Mouse (Mus musculus) heart, postnatal 0 days (tissue): ENCODE results near the gene 1700037C18Rik. TPM values are rescaled to one million over a fixed set of nuclear protein-coding genes. Genes with fewer than 3 reads are reported as not detected.

Experiments used
- ATAC-seq: fragments of 200-750 bp; cut with Nextera tagmentation; 2 replicates; pipeline ENCODE4 v1.8.0; 2017; ENCODE audit warnings: low read depth, moderate number of reproducible peaks, moderate library complexity; ENCODE audit not compliant: insufficient read depth
- DNase-seq: peaks from one replicate; pipeline ENCODE4 v3.0.0-alpha.2; 2016; ENCODE audit warnings: low spot score
- H3K27ac ChIP-seq: fragments of 300-500 bp; sonication (generic); 2 replicates; pipeline ENCODE4 v1.5.1; 2014; ENCODE audit warnings: low read depth, mild to moderate bottlenecking
- H3K27me3 ChIP-seq: fragments of 300-500 bp; sonication (generic); 2 replicates; pipeline ENCODE4 v1.6.1; 2014; ENCODE audit warnings: low read length, mixed read lengths; ENCODE audit not compliant: control insufficient read depth, insufficient read depth
- H3K36me3 ChIP-seq: fragments of 300-500 bp; sonication (generic); replicated peaks from 2 replicates; pipeline ENCODE4 v1.6.1; 2014; ENCODE audit warnings: low read length, mixed read lengths; ENCODE audit not compliant: control insufficient read depth, insufficient read depth
- H3K4me1 ChIP-seq: fragments of 300-500 bp; sonication (generic); 2 replicates; pipeline ENCODE4 v1.6.1; 2014; ENCODE audit warnings: antibody characterized with exemption; ENCODE audit not compliant: control insufficient read depth, insufficient read depth
- H3K4me2 ChIP-seq: fragments of 300-500 bp; sonication (generic); 2 replicates; pipeline ENCODE4 v1.6.1; 2014; ENCODE audit warnings: low read depth, mild to moderate bottlenecking, low read length, moderate library complexity
- H3K4me3 ChIP-seq: fragments of 300-500 bp; sonication (generic); 2 replicates; pipeline ENCODE4 v1.5.1; 2014; ENCODE audit warnings: low read depth, low read length
- H3K9ac ChIP-seq: fragments of 300-500 bp; sonication (generic); replicated peaks from 2 replicates; pipeline ENCODE4 v1.6.1; 2014; ENCODE audit warnings: low read depth, low read length, mixed read lengths
- H3K9me3 ChIP-seq: fragments of 300-500 bp; sonication (generic); replicated peaks from 2 replicates; pipeline ENCODE4 v1.6.1; 2016; ENCODE audit warnings: low read length; ENCODE audit not compliant: control insufficient read depth
- CTCF ChIP-seq: IDR thresholded peaks from 2 replicates; pipeline ENCODE4 v1.5.1; 2016; ENCODE audit warnings: antibody characterized with exemption, control low read depth, low read depth
- EP300 ChIP-seq: IDR thresholded peaks from 2 replicates; pipeline ENCODE4 v1.6.1; 2016; ENCODE audit warnings: antibody characterized with exemption, low read depth
- WGBS: fragments of 180-500 bp; shearing (Covaris S2); extraction: QIAGEN DNeasy Blood & Tissue Kit; methylation state at CpG from one replicate; pipeline ENCODE4 v1.1.7; 2014; 5-methylcytosine and 5-hydroxymethylcytosine counted together
- polyA plus RNA-seq: library from polyadenylated mRNA; unstranded; fragments of >200 nt; fragmentation: Nextera tagmentation; extraction: Ambion mirVana; gene quantifications from 2 replicates; pipeline ENCODE4 v1.2.1, GENCODE M21; 2015
- total RNA-seq: library from RNA; depleted of rRNA; stranded (reverse); fragments of >200 nt; gene quantifications from 2 replicates; pipeline ENCODE4 v1.2.3, GENCODE M21; 2014; ENCODE audit warnings: low replicate concordance; rRNA removed

The 1700037C18Rik gene
- total RNA-seq (3.2 and 4.0 TPM in 2 replicates), polyA plus RNA-seq (9.2 and 10.0 TPM in 2 replicates)

DNA sequence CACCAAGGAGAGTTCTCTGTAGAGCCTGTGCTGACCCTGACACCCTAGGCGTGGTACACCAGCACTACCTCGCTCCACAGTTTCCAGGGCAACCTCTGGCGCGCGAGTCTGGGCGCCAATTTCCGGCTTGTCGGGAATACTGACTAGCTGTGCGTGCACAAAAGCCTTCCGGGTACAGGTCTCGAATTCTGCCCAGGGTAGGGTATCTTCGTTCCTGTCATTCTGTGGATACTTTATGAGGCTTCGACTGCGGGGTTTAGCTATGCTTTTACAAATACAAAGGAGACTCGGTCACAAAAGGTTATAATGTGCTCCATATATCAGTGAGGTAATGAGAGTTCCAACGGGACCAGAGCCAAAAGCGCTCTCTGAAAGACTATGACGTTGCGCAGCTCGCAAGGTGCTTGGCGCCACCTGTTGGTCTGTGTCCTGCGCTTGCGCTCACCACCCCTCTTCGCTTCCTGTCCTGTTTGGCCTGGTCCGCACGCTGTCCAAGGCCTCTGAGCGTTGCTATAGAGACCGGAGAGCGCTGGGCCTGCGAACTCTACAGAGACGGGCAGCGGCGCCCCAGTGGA lies at the start of gene 1700037C18Rik, which contains the start of gene Cluap1:
Gene 1700037C18Rik (minus strand): TSS at position 153 of the 575 bp plus-strand sequence.
Gene Cluap1 (plus strand): TSS at position 265 of the 575 bp plus-strand sequence.
- peaks cover 47% of the 10 kb centered on the region for H3K36me3 ChIP-seq
- ATAC-seq (peak; percentile 98), DNase-seq (peak; percentile 95)
- H3K9ac ChIP-seq, result peak within 1 kb of the TSS; percentile 71
- peak; percentile 67 for TF ChIP-seq CTCF
- no peak for TF ChIP-seq EP300
- H3K27me3 ChIP-seq, result no peaks in the 10 kb centered on the region
- H3K9me3 ChIP-seq, result no peaks in the 10 kb centered on the region
- H3K4me2 ChIP-seq, result peak within 1 kb of the TSS; percentile 90
- peak within 1 kb of the TSS; percentile 68 for H3K27ac ChIP-seq
- under 1% methylated on average over 33 of the region's 33 CpGs for WGBS
- H3K4me1 ChIP-seq, result peaks cover 7% of the 10 kb centered on the region; the same call in 1 of the 2 replicates
- peak within 1 kb of the TSS; percentile 65 for H3K4me3 ChIP-seq

GRCm38 (mm10) chr16:3956369-3956768 lies 47.9 kb upstream of the 1700037C18Rik start:
- H3K4me1 ChIP-seq, result peaks cover 8% of the 10 kb centered on the region; the same call in 1 of the 2 replicates
- H3K27me3 ChIP-seq, result no peaks in the 10 kb centered on the region
- no peak overlapping the region for H3K4me3 ChIP-seq
- no peaks in the 10 kb centered on the region for H3K9me3 ChIP-seq
- H3K36me3 ChIP-seq, result no peaks in the 10 kb centered on the region
- H3K27ac ChIP-seq, result no peak overlapping the region
- no peak for ATAC-seq
- DNase-seq, result no peak
- no peak overlapping the region for H3K4me2 ChIP-seq
- WGBS, result 56% methylated on average over 6 of the region's 6 CpGs
- no peak for TF ChIP-seq EP300
- TF ChIP-seq CTCF, result no peak
- no peak overlapping the region for H3K9ac ChIP-seq

- ATAC-seq (no peak), DNase-seq (no peak)
- H3K4me1 ChIP-seq, result no peaks in the 10 kb centered on the region
- TF ChIP-seq EP300 (no peak), CTCF (no peak)
- no peak overlapping the region for H3K27ac ChIP-seq
- no peaks in the 10 kb centered on the region for H3K27me3 ChIP-seq
- H3K4me3 ChIP-seq, result no peak overlapping the region
- H3K9me3 ChIP-seq, result no peaks in the 10 kb centered on the region
- H3K9ac ChIP-seq, result no peak overlapping the region
- no peak overlapping the region for H3K4me2 ChIP-seq
- no peaks in the 10 kb centered on the region for H3K36me3 ChIP-seq
- 73% methylated on average over 1 of the region's 1 CpGs for WGBS
Measured at GRCm38 (mm10) chr16:3951141-3951540, 42.7 kb upstream of the 1700037C18Rik start.

GRCm38 (mm10) chr16:3934701-3935100 lies 26.2 kb upstream of the 1700037C18Rik start:
- DNase-seq, result no peak
- 77% methylated on average over 4 of the region's 4 CpGs for WGBS
- Histone ChIP-seq H3K4me1 (no peaks in the 10 kb centered on the region), H3K9ac (no peak overlapping the region), H3K27ac (no peak overlapping the region), H3K27me3 (no peaks in the 10 kb centered on the region), H3K9me3 (no peaks in the 10 kb centered on the region), H3K36me3 (peaks cover 62% of the 10 kb centered on the region), H3K4me3 (no peak overlapping the region), H3K4me2 (no peak overlapping the region)
- TF ChIP-seq EP300 (no peak), CTCF (no peak)
- ATAC-seq, result no peak

DNA sequence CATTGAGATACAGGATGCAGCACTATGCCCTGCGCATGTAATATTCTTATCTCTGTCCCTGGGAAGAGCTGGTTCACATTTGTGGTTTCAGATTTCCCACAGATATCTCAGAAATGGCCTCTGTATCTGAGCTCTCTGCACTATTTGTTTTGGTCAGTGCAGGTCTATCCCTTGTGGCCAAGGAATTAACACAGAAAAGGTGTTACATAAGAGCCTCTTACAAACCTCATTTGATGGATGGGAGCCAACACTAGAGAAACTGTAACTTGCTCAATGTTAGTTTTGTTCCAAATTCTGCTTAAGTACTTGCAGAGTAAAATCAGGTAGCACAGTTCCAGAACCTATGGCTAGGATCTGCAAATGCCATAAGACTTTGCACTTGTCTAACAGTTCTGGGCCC lies 25.6 kb upstream of the 1700037C18Rik start:
- no peak overlapping the region for H3K4me3 ChIP-seq
- H3K9me3 ChIP-seq, result no peaks in the 10 kb centered on the region
- 88% methylated on average over 1 of the region's 1 CpGs for WGBS
- no peak for DNase-seq
- no peaks in the 10 kb centered on the region for H3K27me3 ChIP-seq
- no peak for ATAC-seq
- H3K36me3 ChIP-seq, result peaks cover 68% of the 10 kb centered on the region
- no peak overlapping the region for H3K27ac ChIP-seq
- no peak overlapping the region for H3K9ac ChIP-seq
- no peak overlapping the region for H3K4me2 ChIP-seq
- no peak for TF ChIP-seq CTCF
- TF ChIP-seq EP300, result no peak
- no peaks in the 10 kb centered on the region for H3K4me1 ChIP-seq

DNA sequence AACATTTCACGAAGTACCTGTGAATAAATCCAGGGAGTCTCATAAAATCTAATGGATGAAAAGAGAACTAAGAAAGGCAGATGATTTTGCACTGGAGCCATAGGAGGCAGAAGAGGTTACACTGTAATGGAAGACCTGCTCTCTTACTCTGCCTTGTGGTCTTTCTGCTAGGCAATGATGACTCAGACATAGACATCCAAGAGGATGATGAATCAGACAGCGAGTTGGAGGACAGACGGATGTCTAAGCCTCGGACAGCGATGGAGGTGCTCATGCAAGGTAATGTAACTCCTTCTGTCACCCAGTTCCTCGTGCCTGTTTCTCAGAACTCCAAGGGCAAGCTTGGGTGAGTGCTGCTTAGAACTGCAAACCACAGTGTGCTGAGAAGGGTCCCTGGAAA lies 25.0 kb upstream of the 1700037C18Rik start:
- TF ChIP-seq CTCF (no peak), EP300 (no peak)
- no peak overlapping the region for H3K9ac ChIP-seq
- WGBS, result 87% methylated on average over 6 of the region's 6 CpGs
- H3K4me3 ChIP-seq, result no peak overlapping the region
- ATAC-seq (no peak), DNase-seq (no peak)
- no peaks in the 10 kb centered on the region for H3K4me1 ChIP-seq
- peaks cover 65% of the 10 kb centered on the region for H3K36me3 ChIP-seq
- H3K4me2 ChIP-seq, result no peak overlapping the region
- H3K27me3 ChIP-seq, result no peaks in the 10 kb centered on the region
- H3K9me3 ChIP-seq, result no peaks in the 10 kb centered on the region
- H3K27ac ChIP-seq, result no peak overlapping the region
